Comparison of ENCODE assay signal across 22 mouse cellular contexts in the genomic region with DNA sequence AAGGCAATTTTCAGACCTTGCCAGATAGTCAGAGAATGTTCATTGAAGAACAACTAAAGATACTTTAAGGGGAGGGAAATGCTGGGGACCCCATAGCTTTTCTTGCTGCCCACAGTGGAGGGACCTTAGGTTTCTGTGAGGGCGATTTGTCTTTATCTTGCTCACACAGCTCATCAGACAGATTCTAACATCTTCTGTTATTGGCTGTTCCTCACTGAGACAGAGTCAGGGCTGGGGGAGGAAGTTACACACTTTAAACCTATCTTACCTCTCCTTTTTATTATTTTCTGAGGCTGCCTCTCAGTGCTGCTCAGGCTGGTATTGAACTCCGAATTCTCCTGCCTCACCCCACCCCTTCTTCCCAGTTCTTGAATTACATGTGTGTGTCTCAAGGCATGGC. TPM values are rescaled to one million over a fixed set of nuclear protein-coding genes. Genes with fewer than 3 reads are reported as not detected.
A peak's percentile ranks its signal among the peaks of the same experiment; 100 is the strongest.
DNase-seq lines count a peak whose midpoint lies in the region; ATAC-seq and TF ChIP-seq lines count a peak whose summit lies in the region.
"Had no signal": no experiment of that assay in that cellular context is flagged by ENCODE, and none has a peak within 500 bp of the region (broad histone marks: within the 10 kb centered on the region; RNA-seq: fewer than 3 reads in every experiment).

No protein-coding gene starts in this region.

- no peak for TF ChIP-seq CTCF in MEL (IDR thresholded peaks at IDR 0.05 in 2 of 3, conservative IDR thresholded peaks at IDR 0.05 in 1 of 3; ENCODE audit: control insufficient read depth in 1 of 3, insufficient read depth in 1 of 3, low read depth in 2 of 3, low read length in 3 of 3, poor library complexity in 1 of 3, severe bottlenecking in 1 of 3)

- peak overlapping the region; percentile 5; the same call in 1 of the 2 replicates for H3K27ac ChIP-seq in MEL (ENCODE audit: control insufficient read depth, low read depth, low read length)

- no peaks in the 10 kb centered on the region for H3K9me3 ChIP-seq in MEL (replicated peaks; ENCODE audit: insufficient read depth, low read length)

- ATAC-seq in megakaryocyte progenitor cell, adult 5-6 weeks (replicated peaks; ENCODE audit: poor library complexity): 0 out of 2 replicates have a peak, but pooled peaks have one; percentile 7
- ATAC-seq: activated CD4-positive, CD25-positive, alpha-beta regulatory T cell, adult 4 months; CD4-positive, CD25-positive, alpha-beta regulatory T cell, adult 4 months; Patski had no signal

- peaks cover 4 to 6% of the 10 kb centered on the region in 2 experiments; a peak in 3 of 4 replicates for H3K4me1 ChIP-seq in MEL (ENCODE audit: control insufficient read depth in 1 of 2, insufficient read depth in 2 of 2, low read length in 2 of 2)

- H3K79me2 ChIP-seq in MEL (ENCODE audit: control insufficient read depth, insufficient read depth, low read length, poor library complexity): no peaks in the 10 kb centered on the region

- TF ChIP-seq POLR2A in MEL (IDR thresholded peaks at IDR 0.05; ENCODE audit: control insufficient read depth in 1 of 2, insufficient read depth in 1 of 2, low read depth in 1 of 2, low read length in 2 of 2, poor library complexity in 1 of 2): no peak

- H3K9ac ChIP-seq in MEL (ENCODE audit: control insufficient read depth, low read depth, low read length, poor library complexity, severe bottlenecking): no peak overlapping the region

- H3K27me3 ChIP-seq in MEL (ENCODE audit: control insufficient read depth in 1 of 2, insufficient read depth in 2 of 2, low read length in 2 of 2): no peaks in the 10 kb centered on the region
- H3K27me3 ChIP-seq: CH12.LX had no signal

- TF ChIP-seq EP300 in MEL (IDR thresholded peaks at IDR 0.05; ENCODE audit: low read depth in 1 of 2, low read length in 2 of 2): peak; percentile 33 to 50; a peak in 2 of 4 replicates

- peaks cover 0 to 8% of the 10 kb centered on the region in 2 experiments; a peak in 2 of 4 replicates for H3K36me3 ChIP-seq in MEL (ENCODE audit: control insufficient read depth in 1 of 2, insufficient read depth in 2 of 2, low read length in 2 of 2)
- H3K36me3 ChIP-seq: G1E had no signal

- peak; percentile 14 for DNase-seq in heart, adult 11 months
- DNase-seq in heart, adult 9 months (ENCODE audit: low spot score in 2 of 2): no peak
- DNase-seq in MEL (ENCODE audit: low read depth, low spot score): peak; percentile 55
- no peak for DNase-seq in gastrocnemius, postnatal 25 days
- no peak for DNase-seq in thymus, postnatal 4 days
- DNase-seq: adrenal gland, adult 2 months; adrenal gland, adult 8-10 months; adrenal gland, postnatal 10 days; adrenal gland, postnatal 14 days; adrenal gland, postnatal 25 days; adrenal gland, postnatal 36 days; B cell, adult 2 months; cerebellum, adult 11 months; cerebellum, adult 11-12 months; cerebellum, adult 18-20 months; cerebellum, adult 2 months had no signal

- TF ChIP-seq RAD21 in MEL (IDR thresholded peaks at IDR 0.05; ENCODE audit: low read depth, low read length): no peak

- no peak overlapping the region for H3K4me3 ChIP-seq in MEL (ENCODE audit: control insufficient read depth in 1 of 2, insufficient read depth in 1 of 2, low read depth in 2 of 2, low read length in 2 of 2)

TF ChIP-seq in MEL, 35 proteins besides CTCF, POLR2A, EP300 and RAD21:
- TF ChIP-seq CHD2 (IDR thresholded peaks at IDR 0.05; ENCODE audit: low read length) (no peak), TCF12 (IDR thresholded peaks at IDR 0.05; ENCODE audit: low read depth, low read length) (peak; percentile 45; the same call in 1 of the 2 replicates), RCOR1 (IDR thresholded peaks at IDR 0.05; ENCODE audit: low read depth, low read length) (peak; percentile 19; the same call in 1 of the 2 replicates), TBP (IDR thresholded peaks at IDR 0.05; ENCODE audit: low read depth, low read length) (no peak), GATA1 (IDR thresholded peaks at IDR 0.05; ENCODE audit: low read depth, low read length) (peak; percentile 64), ZKSCAN1 (IDR thresholded peaks at IDR 0.05; ENCODE audit: low read depth, low read length) (no peak), ETS1 (IDR thresholded peaks at IDR 0.05; ENCODE audit: low read depth, low read length) (no peak)

RNA-seq across cellular contexts. Expression of gene Ltbp1, which starts 5.3 kb away (rescaled TPM):
- total RNA-seq in MEL (2012; rRNA removed): 0.04 and 0.07 TPM in 2 replicates
- under 1 TPM in 1 of 2 experiments, not detected in 1; 0.01 TPM for polyA plus RNA-seq in MEL (2012; ENCODE audit: insufficient read depth in 1 of 2, insufficient read length in 2 of 2, low read depth in 1 of 2, low replicate concordance in 2 of 2, missing spikeins in 1 of 2)
- 0.07 and 0.30 TPM in 2 replicates for total RNA-seq in megakaryocyte progenitor cell, adult 5-6 weeks (2015)
- 0.12 and 0.20 TPM in 2 replicates for total RNA-seq in megakaryocyte progenitor cell, adult 5-6 weeks (2017)
- 10 to 100 TPM; 10.2 to 11.1 TPM for total RNA-seq in gastrocnemius, postnatal 25 days (2021)
- polyA plus RNA-seq: G1E had no signal

Comparison
In these comparisons a context has a peak if more than half of its experiments do, and no peak if none do; other contexts are left out.
1. DNase-seq: peak in heart, adult 11 months (single experiment) and MEL (single experiment); none in heart, adult 9 months (0 of 2), gastrocnemius, postnatal 25 days (single experiment) and thymus, postnatal 4 days (single experiment).
2. RNA of gene Ltbp1, which starts 5.3 kb away (total RNA-seq): 10.2 to 11.1 TPM in gastrocnemius, postnatal 25 days; 0.07 to 0.30 TPM in megakaryocyte progenitor cell, adult 5-6 weeks and 0.04 to 0.07 TPM in MEL; every median in the first group is over 4 times any median in the second.